Mouse (Mus musculus) kidney, adult 9 months (tissue): ENCODE results near the gene Cmtm2a.
"Not testable (repeated sequence)": the region's sequence is repeated elsewhere in the genome, so short reads cannot be mapped to it uniquely, and the experiment has no call there.

Experiments
- DNase-seq: peaks from one replicate; pipeline ENCODE4 v3.0.0; 2022

Cmtm2a gene

DNA sequence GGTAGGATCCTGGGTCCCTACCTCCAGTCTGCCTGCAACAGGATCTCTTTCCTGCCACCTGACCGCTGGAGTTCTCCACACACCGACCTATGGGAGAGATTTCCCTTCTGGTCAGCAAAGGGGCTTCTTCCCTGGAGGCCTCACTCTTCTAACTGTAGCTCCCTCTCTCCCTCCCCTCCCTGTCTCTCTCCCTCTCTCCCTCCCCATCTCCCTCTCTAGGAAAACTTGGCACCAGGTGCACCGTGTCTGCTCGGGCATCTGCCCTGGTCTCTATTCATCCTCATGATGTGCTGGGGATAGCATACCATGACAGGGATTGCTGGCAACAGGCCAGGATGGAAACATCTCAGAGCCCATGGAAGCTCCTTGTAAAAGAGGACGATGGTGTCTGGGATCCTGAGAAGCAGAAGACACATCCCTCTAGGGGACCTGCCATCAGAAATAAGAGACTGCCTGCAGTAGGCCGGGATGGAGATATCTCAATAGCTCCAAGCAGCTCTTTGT lies 24.0 kb downstream of the Cmtm2a start:
- DNase-seq = no peak

GRCm38 (mm10) chr8:104268368-104268767 lies 24.6 kb downstream of the Cmtm2a start:
- DNase-seq = no peak

DNA sequence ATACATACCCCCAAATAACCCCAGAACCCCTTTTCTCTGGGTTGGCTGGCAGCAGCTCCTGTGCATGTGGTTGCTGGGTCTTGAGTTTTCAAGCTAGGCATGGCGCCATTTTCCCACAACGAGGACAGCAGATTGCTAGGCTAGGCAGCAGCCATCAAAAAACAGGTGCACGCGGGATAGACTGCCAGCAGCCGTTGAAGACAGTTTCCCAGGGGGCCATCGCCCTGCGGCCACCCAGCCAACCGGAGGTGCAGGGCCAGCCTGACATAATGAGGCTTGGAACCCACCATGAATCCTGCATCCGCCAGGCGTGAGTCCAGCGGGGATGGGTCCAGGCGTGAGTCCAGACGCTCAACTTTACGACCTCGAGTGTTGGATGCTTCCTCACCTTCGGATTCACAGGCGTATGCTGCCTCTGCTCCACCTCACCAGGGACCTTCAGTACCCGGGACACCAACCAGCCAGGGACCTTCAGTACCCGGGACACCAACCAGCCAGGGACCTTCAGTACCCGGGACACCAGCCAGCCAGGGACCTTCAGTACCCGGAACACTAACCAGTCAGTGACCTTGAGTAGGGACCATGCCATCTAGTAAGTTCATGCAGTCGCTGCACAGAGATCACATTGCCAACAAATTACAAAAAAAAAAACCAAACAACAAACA lies 28.6 kb downstream of the Cmtm2a start:
- DNase-seq = not testable (repeated sequence)

GRCm38 (mm10) chr8:104261802-104262201 lies 31.2 kb downstream of the Cmtm2a start:
- not testable (repeated sequence) for DNase-seq

DNA sequence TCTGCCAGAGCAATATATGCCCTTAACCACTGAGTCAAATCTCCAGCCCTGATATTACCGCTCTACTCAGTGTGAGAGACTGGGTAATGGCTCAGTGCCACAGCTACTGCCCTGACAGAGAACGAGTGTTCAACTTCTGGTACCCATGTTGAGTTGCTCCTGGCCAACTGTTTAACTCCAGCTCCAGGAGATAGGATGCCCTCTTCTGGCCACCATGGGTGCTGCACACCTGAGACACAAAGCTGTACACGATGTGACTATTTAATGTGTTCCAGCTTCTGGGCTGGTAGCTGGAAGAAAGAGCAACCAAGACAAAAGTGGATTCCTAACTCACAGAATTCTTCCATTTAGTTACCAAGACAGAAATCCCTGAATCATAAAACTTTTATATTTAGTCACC lies 40.0 kb downstream of the Cmtm2a start:
- DNase-seq = peak; percentile 36

DNA sequence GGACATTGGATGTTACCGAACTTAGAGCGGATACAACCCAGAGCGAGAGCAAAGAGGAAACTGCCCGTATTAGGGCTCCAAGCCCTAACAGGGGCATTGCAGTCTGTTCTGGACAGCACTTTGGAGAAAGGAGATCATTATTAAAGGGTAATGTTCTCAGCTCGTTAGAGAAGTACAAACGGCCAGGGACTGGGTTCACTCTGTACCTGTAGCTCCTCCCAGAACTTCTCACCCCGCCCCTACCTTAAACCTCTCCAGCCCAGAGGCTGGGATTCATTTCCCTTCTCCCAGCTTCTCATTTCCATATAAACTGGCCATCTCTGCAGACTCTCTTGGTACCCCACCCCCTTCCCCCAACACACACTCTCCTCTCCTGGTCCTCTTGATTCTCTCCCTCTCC lies 41.5 kb downstream of the Cmtm2a start:
- DNase-seq = peak; percentile 35

- DNase-seq = peak; percentile 92
These were observed 42.3 kb downstream of the Cmtm2a start, which contains the start of gene Cklf for GRCm38 (mm10) chr8:104250439-104251367. TSS of gene Cklf (plus strand) at chr8:104250861.

DNA sequence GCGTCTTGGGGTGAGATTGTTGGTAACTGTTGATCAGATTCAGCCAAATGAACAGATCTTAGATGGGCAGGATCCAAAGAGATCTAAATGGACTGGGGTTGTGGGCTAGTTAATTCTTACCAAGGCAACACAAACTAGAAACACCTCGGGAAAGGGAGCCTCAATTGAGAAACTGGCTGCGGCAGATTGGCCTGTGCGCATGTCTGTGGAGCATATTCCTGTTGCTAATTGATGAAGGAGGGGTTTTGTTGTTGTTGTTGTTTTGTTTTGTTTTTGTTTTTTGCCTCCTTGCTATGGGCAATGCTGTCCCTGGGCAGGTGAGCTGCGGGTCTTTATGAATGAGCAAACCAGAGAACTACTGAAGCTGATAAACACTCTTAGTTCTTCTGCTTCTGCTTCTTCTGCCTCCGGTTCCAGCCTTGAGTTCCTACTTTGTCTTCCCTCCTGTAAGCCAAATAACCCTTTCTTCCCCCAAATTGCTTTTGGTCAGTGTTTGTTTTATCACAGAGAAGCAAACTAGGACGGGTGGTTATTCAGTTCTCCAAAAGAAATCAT lies 43.5 kb downstream of the Cmtm2a start:
- no peak for DNase-seq

DNA sequence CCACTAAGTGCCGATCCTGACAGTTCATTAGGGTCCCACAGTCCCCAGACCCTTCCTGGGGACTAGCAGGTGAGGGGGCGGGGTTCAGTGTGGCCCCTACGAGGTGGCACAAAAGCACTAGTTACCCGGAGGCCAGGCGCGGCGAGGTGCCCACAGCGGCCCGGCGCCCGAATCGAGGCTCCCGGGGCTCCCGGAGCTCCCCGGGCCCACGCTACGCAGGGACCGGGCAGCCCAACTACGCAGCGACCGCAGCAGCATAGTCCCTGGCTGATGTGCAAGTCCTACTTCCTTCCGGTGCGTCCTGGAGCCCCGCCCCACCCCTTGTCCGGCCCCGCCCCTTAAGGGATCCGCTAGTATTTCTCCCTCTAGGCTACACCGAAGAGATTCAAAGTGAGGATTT lies 44.7 kb downstream of the Cmtm2a start, which contains the start of gene Tk2:
Gene Tk2, minus strand, starts transcription at position 283 of the 400 bp plus-strand sequence.
- peak; percentile 77 for DNase-seq

GRCm38 (mm10) chr8:104247908-104248275 lies 45.1 kb downstream of the Cmtm2a start:
- DNase-seq = no peak

GRCm38 (mm10) chr8:104247054-104247907 lies 45.7 kb downstream of the Cmtm2a start:
- peak; percentile 64 for DNase-seq

DNA sequence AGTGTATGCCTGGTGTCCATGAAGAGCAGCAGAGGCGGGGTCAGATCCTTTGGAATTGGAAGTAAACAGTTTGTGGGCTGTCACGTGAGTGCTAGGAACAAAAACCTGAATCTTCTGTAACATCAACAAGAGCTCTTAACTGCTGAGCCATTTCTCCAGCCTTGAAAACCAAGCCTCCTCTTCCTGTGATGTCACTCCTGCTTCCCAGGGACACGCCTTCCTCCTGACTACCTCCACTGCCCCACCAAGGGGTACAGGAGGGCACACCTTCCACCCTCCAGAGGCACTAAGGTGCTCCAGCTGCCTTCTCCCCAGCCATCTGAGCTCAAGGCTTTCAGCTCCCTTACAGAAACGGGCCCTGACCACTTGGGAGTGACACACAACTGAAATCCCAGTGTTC lies 46.4 kb downstream of the Cmtm2a start:
- DNase-seq = no peak

GRCm38 (mm10) chr8:104242038-104242644 lies 50.8 kb downstream of the Cmtm2a start:
- DNase-seq = no peak

DNA sequence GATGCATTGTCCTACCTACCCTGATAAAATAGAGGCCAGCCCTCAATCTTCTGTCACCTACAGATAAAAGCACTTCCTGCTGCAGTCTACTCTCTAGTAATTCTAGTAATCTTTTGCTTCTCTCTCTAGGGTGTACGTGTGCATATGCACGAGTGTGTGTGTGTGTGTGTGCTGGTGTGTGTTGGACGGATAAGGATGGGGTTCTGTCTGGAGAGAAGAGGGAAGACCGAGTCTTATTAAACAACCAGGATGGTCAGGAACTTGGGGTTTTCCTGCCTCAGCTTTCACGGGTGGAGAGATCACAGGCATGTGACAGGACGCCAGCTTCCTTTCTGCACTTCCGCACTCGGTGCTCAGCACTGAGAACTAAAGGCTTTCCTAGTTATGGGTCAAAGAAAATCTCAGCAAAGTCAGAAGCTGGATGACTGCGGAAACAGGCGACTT lies 53.5 kb downstream of the Cmtm2a start:
- DNase-seq = no peak

DNA sequence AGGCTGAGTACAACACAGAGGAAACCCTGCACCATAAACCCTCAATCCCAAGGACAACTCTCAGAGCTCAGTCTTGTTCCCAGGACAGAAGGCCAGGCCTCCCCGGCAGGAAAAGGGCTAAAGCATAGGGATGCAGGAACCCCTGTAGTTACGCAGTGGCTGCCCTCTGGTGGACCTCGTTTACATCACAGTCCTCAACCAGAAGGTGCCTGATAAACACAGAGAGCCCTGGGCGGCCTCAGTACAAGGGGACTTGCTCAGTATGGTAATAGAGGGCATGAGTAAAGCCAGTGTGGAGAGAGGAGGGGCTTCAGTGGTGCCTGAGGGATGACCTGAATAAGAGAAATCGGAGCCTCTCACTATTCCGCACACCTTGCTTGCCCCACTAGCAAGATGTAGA lies 58.4 kb downstream of the Cmtm2a start:
- no peak for DNase-seq

DNA sequence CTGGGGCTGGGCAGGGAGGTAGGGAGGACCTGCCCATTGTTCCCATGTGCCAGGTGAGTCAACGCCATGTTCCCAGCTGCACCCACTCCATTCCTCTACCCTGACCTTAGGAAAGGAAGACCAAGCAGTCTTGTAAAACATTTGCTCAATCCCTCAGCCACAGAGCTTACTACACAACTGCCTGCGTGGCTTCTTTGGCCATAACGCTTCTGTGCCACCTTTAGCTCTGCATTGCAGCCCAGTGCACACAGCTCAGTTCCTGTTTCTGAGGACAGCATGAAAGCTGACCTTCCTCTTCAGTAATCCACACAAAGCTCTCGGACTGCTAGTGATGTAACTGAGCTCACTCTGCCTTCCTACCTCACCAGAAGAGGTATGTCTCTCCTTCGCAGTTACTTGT lies 60.1 kb downstream of the Cmtm2a start:
- no peak for DNase-seq

DNA sequence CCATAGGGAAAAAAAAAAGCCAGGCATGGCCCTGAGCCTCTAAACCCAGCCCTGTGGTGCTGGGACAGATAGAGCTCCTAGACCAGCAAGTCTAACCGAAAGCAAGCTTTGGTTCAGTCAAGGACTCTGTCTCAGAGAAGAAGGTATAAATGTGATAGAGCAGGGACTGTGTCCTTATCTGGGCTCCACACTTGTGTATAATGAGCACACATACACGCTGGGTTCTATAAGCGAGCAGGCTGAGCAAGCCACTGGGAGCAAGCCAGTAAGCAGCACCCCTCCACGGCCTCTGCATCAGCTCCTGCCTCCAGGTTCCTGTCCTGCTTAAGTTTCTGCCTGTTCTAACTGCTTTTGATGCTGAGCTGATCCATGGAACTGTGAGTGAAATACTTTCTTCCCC lies 60.9 kb downstream of the Cmtm2a start:
- DNase-seq = no peak
